Mouse (Mus musculus): ENCODE results near the gene Fgf3. TPM values are rescaled to one million over a fixed set of nuclear protein-coding genes. Genes with fewer than 3 reads are reported as not detected.

Fgf3 gene
- total RNA-seq (2023; ENCODE audit: inconsistent age): not detected in 4 replicates

DNA sequence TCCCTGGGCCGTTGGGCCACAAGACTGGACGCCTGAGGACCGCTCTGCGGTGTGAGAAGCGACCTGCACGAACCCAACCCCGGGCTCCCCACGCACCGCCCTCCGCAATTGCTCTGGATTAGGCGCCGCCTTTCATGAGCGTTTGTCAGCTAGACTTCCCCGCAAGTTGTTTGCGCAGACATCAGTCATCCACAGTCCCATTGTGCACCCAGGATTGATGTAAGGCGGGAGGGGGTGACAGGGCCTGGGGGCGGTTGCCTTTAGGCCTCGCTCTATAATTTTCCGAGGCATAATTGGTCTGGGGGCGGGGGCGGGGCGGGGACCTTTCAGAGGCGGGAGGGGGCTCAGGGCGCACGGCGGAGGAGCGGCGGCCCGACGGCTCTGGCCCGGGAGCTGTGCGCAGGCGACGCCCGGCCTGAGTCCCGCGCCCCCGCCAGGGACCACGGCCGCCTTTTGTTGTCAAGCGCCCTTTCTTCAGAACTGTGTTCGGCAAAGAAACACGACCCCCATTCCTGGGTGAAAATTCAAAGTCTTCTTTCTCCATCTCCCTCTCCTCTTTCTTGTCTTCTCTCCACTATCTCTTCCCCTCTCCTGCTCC is at the start of gene Fgf3:
Gene Fgf3 (plus strand): TSS at position 193 of the 598 bp plus-strand sequence.

DNA sequence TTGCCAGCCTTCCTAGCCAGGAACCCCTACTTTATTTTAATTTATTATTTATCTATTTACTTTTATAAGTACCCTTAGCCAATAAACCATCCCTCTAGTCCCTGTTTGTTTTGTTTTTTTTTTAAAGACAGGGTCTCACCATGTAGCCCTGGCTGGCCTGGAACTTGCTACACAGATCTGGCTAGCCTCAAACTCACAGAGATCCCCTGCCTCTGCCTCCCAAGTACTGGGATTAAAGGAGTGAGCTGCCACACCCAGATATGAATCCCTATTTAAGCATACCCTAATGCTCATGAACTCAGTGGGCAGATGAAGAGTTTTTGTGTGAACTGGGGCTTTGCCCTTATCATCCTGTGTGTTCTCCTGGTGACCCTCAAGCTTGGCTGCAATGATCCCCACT is 9.2 kb downstream of the Fgf3 start, which contains the start of gene Fgf4:
Gene Fgf4 (plus strand): TSS at position 301 of the 400 bp plus-strand sequence.

Other genes starting within 250 kb of the Fgf3 start
- gene Ano1, start 86.1 kb upstream of the Fgf3 start, total RNA-seq (2023; ENCODE audit: inconsistent age): 0.32 TPM in 1 of 4 replicates, not detected in the others
- gene Fgf4, start 9.3 kb downstream of the Fgf3 start, total RNA-seq (2023; ENCODE audit: inconsistent age): not detected in 4 replicates
- gene Fgf15, start 58.4 kb downstream of the Fgf3 start, total RNA-seq (2023; ENCODE audit: inconsistent age): not detected in 4 replicates
- 27.6 to 33.6 TPM (median 32.1 TPM) in 4 replicates for gene LTO1, start 77.0 kb downstream of the Fgf3 start, total RNA-seq (2023; ENCODE audit: inconsistent age)
- gene Ccnd1, start 101.8 kb downstream of the Fgf3 start, total RNA-seq (2023; ENCODE audit: inconsistent age): 0.27 to 1.8 TPM (median 0.91 TPM) in 4 replicates